Mouse (Mus musculus) layer of hippocampus, postnatal 14 days (tissue): Measurements from ENCODE around the gene Olfr1303. TPM values are rescaled to one million over a fixed set of nuclear protein-coding genes. Genes with fewer than 3 reads are reported as not detected.

ENCODE experiments used
- DNase-seq, 2 experiments: peaks; one replicate each; pipeline ENCODE4 v3.0.0; 2021 to 2022; ENCODE audit warnings: low spot score in 2 of 2, mixed read lengths in 1 of 2
- long read RNA-seq, 2 experiments: library from polyadenylated mRNA; stranded (forward); transcript quantifications; one replicate each; pipeline ENCODE4 v2.0.0; 2021
- total RNA-seq, 2 experiments: library from RNA; stranded (reverse); gene quantifications; 2 replicates each; pipeline ENCODE4 v1.2.3; 2021

Gene Olfr1303
- not detected for total RNA-seq
- long read RNA-seq, experiment 1 = 0 reads
- long read RNA-seq, experiment 2 = 0 reads

GRCm38 (mm10) chr2:111820240-111820639 is at the start of gene Olfr1303:
Olfr1303 (minus strand) TSS chr2:111820340.
- DNase-seq = no peak

GRCm38 (mm10) chr2:111812936-111813335 is 7.2 kb downstream of the Olfr1303 start:
- DNase-seq = no peak

DNA sequence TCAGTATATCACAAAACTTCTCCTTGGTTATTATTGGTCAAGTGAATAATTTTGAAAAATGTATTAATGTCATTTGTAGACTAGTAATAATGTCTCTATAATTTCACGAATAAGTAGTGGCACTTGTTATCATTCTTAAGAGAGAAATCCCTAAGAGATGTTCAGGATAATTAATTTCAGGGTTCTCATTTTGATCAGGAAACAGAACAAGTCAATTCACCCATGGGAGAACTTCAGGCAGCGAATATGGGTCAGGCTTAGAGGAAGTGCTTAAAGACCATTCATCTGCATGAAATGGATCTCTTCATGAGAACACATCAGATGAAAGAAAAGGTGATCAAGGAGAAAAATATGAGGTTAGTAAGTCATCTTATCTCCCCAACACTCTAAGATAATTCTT is 43.0 kb downstream of the Olfr1303 start, which contains the start of gene Olfr1302:
Gene Olfr1302 (plus strand): TSS at position 301 of the 400 bp plus-strand sequence.
- no peak for DNase-seq

Other genes with a start within 250 kb of the Olfr1303 start
- gene Olfr1297, start 193.8 kb downstream of the Olfr1303 start, total RNA-seq = not detected
- not detected for gene Olfr1298, start 171.1 kb downstream of the Olfr1303 start, total RNA-seq
- not detected for gene Olfr1299, start 158.9 kb downstream of the Olfr1303 start, total RNA-seq
- not detected for gene Olfr1301, start 69.3 kb downstream of the Olfr1303 start, total RNA-seq
- gene Olfr1302, start 42.9 kb downstream of the Olfr1303 start, total RNA-seq = not detected
- not detected for gene Olfr1305, start 56.8 kb upstream of the Olfr1303 start, total RNA-seq
- not detected for gene Olfr1306, start 95.9 kb upstream of the Olfr1303 start, total RNA-seq
- gene Olfr1307, start 129.1 kb upstream of the Olfr1303 start, total RNA-seq = under 1 TPM; 0.05 to 0.07 TPM
- not detected for gene Olfr1308, start 144.6 kb upstream of the Olfr1303 start, total RNA-seq
- not detected for gene Olfr1309, start 169.9 kb upstream of the Olfr1303 start, total RNA-seq
- gene Olfr1310, start 192.4 kb upstream of the Olfr1303 start, total RNA-seq = not detected
- not detected for gene Olfr1311, start 204.1 kb upstream of the Olfr1303 start, total RNA-seq
- gene Olfr1312, start 229.9 kb upstream of the Olfr1303 start, total RNA-seq = not detected